Comparison of ENCODE assay signal across 8 mouse cellular contexts in the genomic region with DNA sequence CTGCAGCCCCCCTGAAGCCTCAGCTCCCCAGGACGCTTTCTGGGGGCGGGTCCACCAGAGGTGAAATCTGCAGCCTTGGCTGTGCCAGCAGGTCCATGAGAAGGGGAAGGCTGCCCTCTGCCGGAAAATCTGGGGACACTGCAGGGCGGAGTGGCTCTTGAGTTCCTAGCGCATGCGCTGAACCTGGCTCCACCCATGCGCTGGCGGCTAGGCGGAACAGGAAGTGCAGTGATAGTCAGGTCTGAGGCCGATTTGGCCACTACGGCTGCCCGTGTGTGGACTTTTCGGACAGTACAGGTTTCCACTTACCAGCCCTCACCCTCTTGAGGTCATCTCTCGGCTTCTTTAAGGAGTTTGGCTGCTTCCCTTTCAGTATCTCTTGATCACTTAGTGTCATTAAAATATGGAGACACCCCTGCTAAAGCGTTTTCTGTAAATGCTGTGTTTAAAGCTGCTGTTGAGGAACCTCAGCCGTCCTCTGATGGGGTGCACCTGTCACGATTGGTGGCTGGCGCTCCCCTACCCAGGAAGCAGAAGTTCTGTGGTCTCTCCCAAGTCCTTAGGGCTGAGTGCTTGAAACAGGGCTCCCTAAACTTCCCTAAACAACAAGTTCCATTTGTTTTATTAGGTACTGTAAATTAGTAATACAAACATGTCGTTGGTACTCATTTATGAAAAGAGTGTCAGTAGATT. TPM values are rescaled to one million over a fixed set of nuclear protein-coding genes. Genes with fewer than 3 reads are reported as not detected.
DNase-seq lines count a peak whose midpoint lies in the region; ATAC-seq and TF ChIP-seq lines count a peak whose summit lies in the region.

No protein-coding gene starts in this region.

- peaks cover 41% of the 10 kb centered on the region for H3K4me1 ChIP-seq in forebrain, embryonic 15.5 days
- peaks cover 18% of the 10 kb centered on the region for H3K4me1 ChIP-seq in lung, embryonic 14.5 days (ENCODE audit: insufficient read depth)
- peaks cover 30% of the 10 kb centered on the region for H3K4me1 ChIP-seq in olfactory bulb, adult 2 months (ENCODE audit: control insufficient read depth, insufficient read depth, low read length)
- H3K4me1 ChIP-seq in thymus, adult 2 months (replicated peaks; ENCODE audit: control insufficient read depth, insufficient read depth, low read length) = peaks cover 38% of the 10 kb centered on the region

- no peaks in the 10 kb centered on the region for H3K27me3 ChIP-seq in forebrain, embryonic 15.5 days
- no peaks in the 10 kb centered on the region for H3K27me3 ChIP-seq in lung, embryonic 14.5 days (ENCODE audit: insufficient read depth, low read length)
- H3K27me3 ChIP-seq in thymus, adult 2 months (ENCODE audit: control insufficient read depth, insufficient read depth, low read length) = no peaks in the 10 kb centered on the region

- H3K9ac ChIP-seq in forebrain, embryonic 15.5 days (replicated peaks) = peak overlapping the region; percentile 52
- H3K9ac ChIP-seq in lung, embryonic 14.5 days = peak overlapping the region; percentile 57

- peak overlapping the region; percentile 74 for H3K4me2 ChIP-seq in forebrain, embryonic 15.5 days (replicated peaks)
- H3K4me2 ChIP-seq in lung, embryonic 14.5 days = peak overlapping the region; percentile 84

- WGBS in forebrain, embryonic 15.5 days = 4% methylated on average over 19 of the region's 19 CpGs
- WGBS in lung, embryonic 14.5 days = 3% methylated on average over 19 of the region's 19 CpGs
- 3% methylated on average over 19 of the region's 19 CpGs for WGBS in olfactory bulb, adult 2 months
- WGBS in thymus, adult 2 months = 1% methylated on average over 19 of the region's 19 CpGs

- intact Hi-C loops in heart, postnatal 36 days (cut with DNase I) = loop anchor here (1.0 kb wide), 2 partner anchors 30 to 56 kb away; a partner anchor contains a TSS

- H3K27ac ChIP-seq in forebrain, embryonic 15.5 days (replicated peaks) = peak overlapping the region; percentile 76
- peak overlapping the region; percentile 82 for H3K27ac ChIP-seq in layer of hippocampus, adult 2 months
- peak overlapping the region; percentile 51 for H3K27ac ChIP-seq in lung, embryonic 14.5 days (ENCODE audit: low read depth)
- H3K27ac ChIP-seq in olfactory bulb, adult 2 months (ENCODE audit: insufficient read depth, low read depth, low read length) = no peak overlapping the region
- H3K27ac ChIP-seq in thymus, adult 2 months (ENCODE audit: control insufficient read depth, insufficient read depth, low read length) = peak overlapping the region; percentile 89

- 0 out of 2 replicates have a peak, but pooled peaks have one; percentile 32 for TF ChIP-seq POLR2A in olfactory bulb, adult 2 months (IDR thresholded peaks at IDR 0.05; ENCODE audit: insufficient read depth, low read depth, low read length)
- TF ChIP-seq POLR2A in thymus, adult 2 months (IDR thresholded peaks at IDR 0.05; ENCODE audit: control insufficient read depth, extremely low read depth, insufficient read depth, low read length, poor library complexity) = peak; percentile 60; the same call in 1 of the 2 replicates

- DNase-seq in ES-CJ7 (ENCODE audit: low read depth, low spot score) = peak; percentile 95
- DNase-seq in cerebellum, adult 11 months = peak; percentile 96
- peak; percentile 98 for DNase-seq in heart, postnatal 36 days
- DNase-seq in layer of hippocampus, adult 2 months (ENCODE audit: low spot score in 2 of 2) = peak; percentile 95 to 98
- peak; percentile 99 for DNase-seq in lung, embryonic 14.5 days
- DNase-seq in thymus, adult 2 months = peak; percentile 98

- TF ChIP-seq CTCF in layer of hippocampus, adult 2 months (conservative IDR thresholded peaks at IDR 0.05) = peak; percentile 99
- peak; percentile 99 for TF ChIP-seq CTCF in lung, embryonic 14.5 days (IDR thresholded peaks at IDR 0.05; ENCODE audit: low read depth)
- TF ChIP-seq CTCF in olfactory bulb, adult 2 months (IDR thresholded peaks at IDR 0.05; ENCODE audit: insufficient read depth, low read depth, low read length) = peak; percentile 91
- peak; percentile 97 for TF ChIP-seq CTCF in thymus, adult 2 months (IDR thresholded peaks at IDR 0.05; ENCODE audit: borderline replicate concordance, control insufficient read depth, extremely low read depth, insufficient read depth, low read length, poor library complexity)

- peak overlapping the region; percentile 50 for H3K4me3 ChIP-seq in forebrain, embryonic 15.5 days
- H3K4me3 ChIP-seq in layer of hippocampus, adult 2 months = peak overlapping the region; percentile 44
- H3K4me3 ChIP-seq in lung, embryonic 14.5 days (ENCODE audit: low read depth, low read length) = peak overlapping the region; percentile 40
- H3K4me3 ChIP-seq in olfactory bulb, adult 2 months (ENCODE audit: insufficient read depth, low read depth, low read length) = peak overlapping the region; percentile 43
- H3K4me3 ChIP-seq in thymus, adult 2 months (ENCODE audit: control insufficient read depth, insufficient read depth, low read length) = peak overlapping the region; percentile 41

- H3K36me3 ChIP-seq in forebrain, embryonic 15.5 days = no peaks in the 10 kb centered on the region
- no peaks in the 10 kb centered on the region for H3K36me3 ChIP-seq in lung, embryonic 14.5 days (ENCODE audit: insufficient read depth)
- H3K36me3 ChIP-seq in thymus, adult 2 months (ENCODE audit: control insufficient read depth, insufficient read depth, low read length) = no peaks in the 10 kb centered on the region

- ATAC-seq in forebrain, embryonic 15.5 days (replicated peaks) = peak; percentile 86
- peak; percentile 80 for ATAC-seq in lung, embryonic 14.5 days (ENCODE audit: insufficient read depth)

- no peaks in the 10 kb centered on the region for H3K9me3 ChIP-seq in forebrain, embryonic 15.5 days
- H3K9me3 ChIP-seq in lung, embryonic 14.5 days (ENCODE audit: low read depth, low read length) = no peaks in the 10 kb centered on the region

RNA-seq across cellular contexts. Expression of a gene that starts 5.8 kb away (rescaled TPM):
- polyA plus RNA-seq in forebrain, embryonic 15.5 days (2015; fragmentation: Nextera tagmentation; extraction: Ambion mirVana) = 2.4 and 2.5 TPM in 2 replicates
- total RNA-seq in heart, postnatal 36 days (2021) = not detected
- not detected for total RNA-seq in layer of hippocampus, adult 2 months (2021)
- 1.1 and 1.5 TPM in 2 replicates for polyA plus RNA-seq in lung, embryonic 14.5 days (2014; fragmentation: Nextera tagmentation; extraction: Ambion mirVana)
- not detected in 2 replicates for polyA plus RNA-seq in olfactory bulb, adult 2 months (2012; ENCODE audit: insufficient read depth, insufficient read length, low replicate concordance, missing spikeins)
- polyA plus RNA-seq in thymus, adult 2 months (2012; rRNA removed) = not detected in 2 replicates

RNA-seq across cellular contexts. Expression of a gene that starts 30.3 kb away (rescaled TPM):
- polyA plus RNA-seq in forebrain, embryonic 15.5 days (2015; fragmentation: Nextera tagmentation; extraction: Ambion mirVana) = 45.5 and 52.5 TPM in 2 replicates
- total RNA-seq in heart, postnatal 36 days (2021) = 100 to 1,000 TPM; 256 to 280 TPM
- 100 to 1,000 TPM; 137 to 156 TPM for total RNA-seq in layer of hippocampus, adult 2 months (2021)
- polyA plus RNA-seq in lung, embryonic 14.5 days (2014; fragmentation: Nextera tagmentation; extraction: Ambion mirVana) = 32.2 and 35.0 TPM in 2 replicates
- 284 TPM in 1 of 2 replicates, not detected in the other for polyA plus RNA-seq in olfactory bulb, adult 2 months (2012; ENCODE audit: insufficient read depth, insufficient read length, low replicate concordance, missing spikeins)
- polyA plus RNA-seq in thymus, adult 2 months (2012; rRNA removed) = 105 and 122 TPM in 2 replicates
